Mouse (Mus musculus): ENCODE measurements around the gene Adam17. TPM values are rescaled to one million over a fixed set of nuclear protein-coding genes. Genes with fewer than 3 reads are reported as not detected.
A peak's percentile ranks its signal among the peaks of the same experiment; 100 is the strongest.
"Not testable (repeated sequence)": the region's sequence is repeated elsewhere in the genome, so short reads cannot be mapped to it uniquely, and the experiment has no call there.

Adam17 gene
- 17.3 and 17.5 TPM in 2 replicates for polyA plus RNA-seq (2015; fragmentation: Nextera tagmentation; extraction: Ambion mirVana)

DNA sequence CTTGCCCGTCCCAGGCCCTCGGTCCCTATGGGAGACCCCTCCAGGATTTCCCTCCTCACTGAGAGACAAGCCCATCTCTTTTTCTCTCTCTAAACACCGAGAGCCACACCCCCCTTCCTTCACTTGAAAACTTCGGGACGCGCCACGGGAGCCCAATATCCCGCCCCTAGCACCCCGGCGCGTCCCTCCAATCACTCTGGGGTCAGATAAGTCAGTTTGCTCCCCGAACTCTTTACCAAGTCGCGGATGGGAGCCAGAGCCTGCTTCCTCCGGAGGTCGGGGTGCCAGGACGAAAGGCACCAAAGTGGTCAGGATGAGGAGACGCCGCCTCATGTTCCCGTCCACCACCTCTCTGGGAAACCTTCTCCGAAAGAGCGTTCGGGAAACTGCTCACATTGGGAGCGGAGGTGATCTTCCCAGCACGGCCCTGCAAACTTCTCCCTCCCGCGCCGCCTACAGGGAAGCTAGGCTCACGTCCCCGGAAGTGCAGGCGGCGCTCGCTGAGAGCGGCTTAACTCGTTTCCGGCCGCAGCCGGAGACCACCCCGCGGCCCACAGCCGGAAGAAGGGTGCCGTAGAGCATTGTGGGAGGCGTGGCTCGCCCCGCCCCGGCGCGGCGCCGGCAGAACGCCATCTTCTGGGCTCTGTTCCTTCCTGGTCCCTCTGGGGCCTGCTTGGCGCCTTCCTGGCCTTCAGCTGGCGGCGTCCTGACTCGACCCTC lies at the start of gene Adam17:
TSS of gene Adam17 (minus strand) at position 533 of the 720 bp plus-strand sequence.
- Histone ChIP-seq H3K27ac (peak within 1 kb of the TSS; percentile 94), H3K4me3 (peak within 1 kb of the TSS; percentile 78), H3K27me3 (replicated peaks) (no peaks in the 10 kb centered on the region), H3K4me1 (peaks cover 19% of the 10 kb centered on the region), H3K36me3 (replicated peaks) (no peaks in the 10 kb centered on the region), H3K9ac (peak within 1 kb of the TSS; percentile 90), H3K4me2 (peak within 1 kb of the TSS; percentile 66), H3K9me3 (no peaks in the 10 kb centered on the region)
- peak; percentile 98 for ATAC-seq (replicated peaks)
- under 1% methylated on average over 55 of the region's 55 CpGs for WGBS

DNA sequence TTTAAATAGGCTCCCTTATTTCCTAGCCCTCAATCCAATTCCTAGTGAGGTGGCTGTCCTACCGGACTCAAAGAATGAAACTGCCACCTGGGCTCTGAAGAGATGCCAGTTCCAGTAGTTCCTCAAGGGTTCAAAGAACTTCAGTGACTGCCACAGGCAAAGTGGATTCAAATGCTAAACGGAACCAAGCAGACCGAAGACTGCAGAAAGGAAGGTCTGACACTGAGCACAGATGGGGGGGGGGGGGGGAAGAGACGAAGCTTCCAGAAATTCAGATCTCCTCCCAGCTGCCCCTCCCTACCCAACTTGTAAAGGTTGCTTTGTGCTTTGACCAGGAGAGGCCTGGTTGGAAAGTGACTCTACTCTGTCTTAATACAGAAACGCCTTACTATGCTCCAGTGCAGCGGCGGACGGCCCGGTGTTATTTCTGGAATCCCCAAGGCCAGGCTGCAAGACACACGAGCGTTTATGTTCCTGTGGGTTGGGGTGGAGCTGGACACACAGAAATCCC lies 45.2 kb upstream of the Adam17 start:
- Histone ChIP-seq H3K27me3 (replicated peaks) (no peaks in the 10 kb centered on the region), H3K4me2 (peak overlapping the region; percentile 49), H3K36me3 (replicated peaks) (peaks cover 8% of the 10 kb centered on the region), H3K4me1 (peaks cover 27% of the 10 kb centered on the region), H3K27ac (peak overlapping the region; percentile 99), H3K9ac (peak overlapping the region; percentile 74), H3K9me3 (no peaks in the 10 kb centered on the region), H3K4me3 (peak overlapping the region; percentile 76)
- 27% methylated on average over 11 of the region's 11 CpGs for WGBS
- no peak for ATAC-seq (replicated peaks)

DNA sequence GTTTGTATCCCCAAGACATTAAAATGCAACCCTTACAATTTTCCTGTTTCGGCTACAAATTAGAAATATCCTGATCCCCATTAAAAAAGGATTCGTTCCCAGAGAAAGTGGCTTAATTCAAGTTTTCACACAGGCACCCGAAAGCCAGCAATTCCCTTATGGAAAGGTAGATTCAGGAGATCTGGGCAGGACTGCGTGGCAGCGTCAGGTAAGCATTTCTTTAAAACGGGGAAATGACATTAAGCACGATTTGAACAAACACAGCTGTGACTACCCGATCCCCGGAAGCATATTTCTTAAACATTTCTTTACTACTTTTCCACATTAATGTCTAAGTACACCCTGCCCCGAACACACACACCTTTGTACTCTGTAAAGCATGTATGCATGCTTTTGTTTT lies 44.7 kb upstream of the Adam17 start:
- 5% methylated on average over 10 of the region's 10 CpGs for WGBS
- Histone ChIP-seq H3K4me2 (peak overlapping the region; percentile 49), H3K4me1 (peaks cover 27% of the 10 kb centered on the region), H3K9me3 (no peaks in the 10 kb centered on the region), H3K27ac (peak overlapping the region; percentile 99), H3K27me3 (replicated peaks) (no peaks in the 10 kb centered on the region), H3K9ac (peak overlapping the region; percentile 74), H3K36me3 (replicated peaks) (peaks cover 13% of the 10 kb centered on the region), H3K4me3 (peak overlapping the region; percentile 76)
- ATAC-seq (replicated peaks): no peak

DNA sequence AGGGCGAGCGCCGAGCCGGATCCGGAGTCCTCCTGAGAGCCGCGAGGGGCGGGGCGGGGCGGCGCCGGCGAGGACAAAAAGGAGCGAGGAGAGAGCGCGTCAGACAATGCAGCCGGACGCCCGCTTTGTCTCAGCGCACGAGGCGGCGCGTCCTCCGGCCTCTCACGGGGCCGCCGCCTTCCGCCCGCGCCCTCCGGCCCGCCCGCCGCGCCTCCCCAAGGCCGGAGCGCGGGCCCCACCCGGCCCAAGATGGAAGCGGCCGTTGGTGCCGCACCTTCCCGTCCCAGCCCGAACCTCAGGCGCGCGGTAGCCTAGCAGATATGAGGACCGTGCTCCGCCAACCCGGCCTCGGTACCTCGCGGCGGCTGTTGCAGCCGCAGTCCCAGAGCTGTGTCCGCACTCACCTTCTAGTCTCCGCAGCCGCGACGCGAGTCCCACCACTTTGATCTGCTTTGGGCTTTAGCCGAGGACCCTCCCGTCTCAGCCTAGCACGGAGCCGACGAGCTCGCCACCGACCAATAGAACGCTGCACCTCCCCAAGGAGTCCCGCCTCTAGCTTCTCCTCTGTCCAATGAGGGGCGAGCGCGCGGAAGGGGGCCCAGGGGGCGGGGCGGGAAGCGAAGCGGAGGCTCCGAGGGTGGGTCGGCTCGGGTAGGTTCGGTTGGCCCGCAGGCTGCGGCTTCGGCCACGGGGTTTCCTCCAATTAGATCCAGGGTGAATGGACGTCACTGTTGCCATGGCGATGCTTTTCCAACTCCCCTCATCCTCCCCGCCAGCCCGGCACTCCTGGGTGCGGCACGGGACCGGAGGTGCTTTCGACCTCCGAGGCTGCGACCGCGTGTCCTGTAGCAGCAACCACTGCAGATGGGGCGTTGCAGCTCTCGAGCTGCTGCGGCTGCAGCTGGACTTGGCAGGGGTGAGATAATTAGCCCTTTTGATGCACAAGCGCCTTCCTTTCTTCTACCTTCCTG lies 44.0 kb upstream of the Adam17 start, which contains the start of gene Ywhaq:
TSS of gene Ywhaq (minus strand) at position 538 of the 971 bp plus-strand sequence.
- peak within 1 kb of the TSS; percentile 99 for H3K27ac ChIP-seq
- H3K9ac ChIP-seq: peak within 1 kb of the TSS; percentile 94
- peaks cover 20% of the 10 kb centered on the region for H3K36me3 ChIP-seq (replicated peaks)
- peak within 1 kb of the TSS; percentile 76 for H3K4me3 ChIP-seq
- peak within 1 kb of the TSS; percentile 72 for H3K4me2 ChIP-seq
- WGBS: under 1% methylated on average over 100 of the region's 103 CpGs
- ATAC-seq (replicated peaks): peak; percentile 99
- no peaks in the 10 kb centered on the region for H3K27me3 ChIP-seq (replicated peaks)
- no peaks in the 10 kb centered on the region for H3K9me3 ChIP-seq
- H3K4me1 ChIP-seq: peaks cover 27% of the 10 kb centered on the region

DNA sequence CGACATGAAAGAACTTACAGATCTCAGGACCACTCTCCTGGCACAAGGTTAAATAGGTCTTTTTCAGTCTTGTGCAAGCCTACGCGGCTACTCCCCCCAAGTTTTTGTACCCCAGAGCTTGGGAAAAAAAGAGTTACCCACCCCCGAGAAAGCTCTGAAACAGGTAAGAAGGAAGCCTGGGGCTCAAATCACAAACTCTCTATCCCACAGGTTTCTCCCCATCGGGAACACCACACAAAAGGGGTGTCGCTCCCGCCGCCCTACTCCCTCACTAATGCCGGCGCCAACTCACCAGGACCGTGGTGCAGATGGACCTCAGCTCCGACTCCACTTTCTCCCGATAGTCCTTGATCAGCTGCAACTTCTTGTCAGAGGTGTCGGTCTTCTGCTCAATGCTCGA lies 43.1 kb upstream of the Adam17 start:
- peaks cover 27% of the 10 kb centered on the region for H3K36me3 ChIP-seq (replicated peaks)
- ATAC-seq (replicated peaks): no peak
- peak overlapping the region; percentile 72 for H3K4me2 ChIP-seq
- H3K4me3 ChIP-seq: peak overlapping the region; percentile 76
- H3K27me3 ChIP-seq (replicated peaks): no peaks in the 10 kb centered on the region
- peak overlapping the region; percentile 69 for H3K27ac ChIP-seq
- peak overlapping the region; percentile 63 for H3K9ac ChIP-seq
- H3K4me1 ChIP-seq: peaks cover 27% of the 10 kb centered on the region
- WGBS: 0% methylated on average over 15 of the region's 15 CpGs
- H3K9me3 ChIP-seq: no peaks in the 10 kb centered on the region; the same call in 1 of the 2 replicates

DNA sequence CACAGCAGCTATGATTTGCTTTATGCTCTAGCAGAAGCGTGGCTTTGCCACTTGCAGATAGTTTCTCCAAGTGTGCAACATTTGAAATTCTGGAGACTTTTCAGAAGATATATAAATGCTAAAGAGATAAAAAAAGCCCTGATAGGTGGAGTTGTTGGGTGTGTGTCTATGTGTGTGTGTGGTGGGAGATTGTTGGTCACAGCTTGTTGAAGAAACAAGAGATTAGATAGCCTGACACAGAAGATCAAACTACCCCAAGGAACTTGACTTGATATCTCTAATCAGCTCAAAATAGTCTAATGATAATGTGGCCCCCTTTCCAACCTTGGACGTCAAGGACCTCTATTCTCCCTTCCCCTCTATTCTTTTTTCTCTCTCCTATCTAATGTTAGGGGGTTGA lies 37.2 kb upstream of the Adam17 start:
- 89% methylated on average over 2 of the region's 2 CpGs for WGBS
- Histone ChIP-seq H3K27ac (no peak overlapping the region), H3K36me3 (replicated peaks) (peaks cover 62% of the 10 kb centered on the region), H3K9me3 (peaks cover 3% of the 10 kb centered on the region; the same call in 1 of the 2 replicates), H3K9ac (no peak overlapping the region), H3K27me3 (replicated peaks) (no peaks in the 10 kb centered on the region), H3K4me2 (no peak overlapping the region), H3K4me1 (peaks cover 16% of the 10 kb centered on the region), H3K4me3 (no peak overlapping the region)
- ATAC-seq (replicated peaks): no peak

DNA sequence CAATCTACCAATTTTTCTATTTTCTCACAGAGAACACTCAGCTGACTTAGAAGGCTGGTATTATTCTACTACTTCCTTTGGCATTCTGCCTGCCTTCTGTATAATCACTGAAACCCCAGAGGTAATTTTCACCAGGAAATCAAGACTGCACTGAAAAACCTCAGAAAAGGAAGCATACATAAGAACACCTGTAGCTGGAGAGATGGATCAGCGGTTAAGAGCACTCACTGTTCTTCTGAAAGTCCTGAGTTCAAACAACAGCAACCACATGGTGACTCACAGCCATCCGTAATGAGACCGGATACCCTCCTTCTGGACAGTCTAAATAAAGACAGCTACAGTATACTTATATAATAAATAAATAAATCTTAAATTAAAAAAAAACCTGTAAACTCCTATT lies 36.2 kb upstream of the Adam17 start:
- H3K4me1 ChIP-seq: peaks cover 7% of the 10 kb centered on the region; the same call in 1 of the 2 replicates
- no peak overlapping the region for H3K27ac ChIP-seq
- peaks cover 58% of the 10 kb centered on the region for H3K36me3 ChIP-seq (replicated peaks)
- no peak overlapping the region for H3K9ac ChIP-seq
- no peak overlapping the region for H3K4me3 ChIP-seq
- ATAC-seq (replicated peaks): no peak
- H3K9me3 ChIP-seq: peaks cover 3% of the 10 kb centered on the region; the same call in 1 of the 2 replicates
- 97% methylated on average over 3 of the region's 3 CpGs for WGBS
- no peaks in the 10 kb centered on the region for H3K27me3 ChIP-seq (replicated peaks)
- H3K4me2 ChIP-seq: no peak overlapping the region

DNA sequence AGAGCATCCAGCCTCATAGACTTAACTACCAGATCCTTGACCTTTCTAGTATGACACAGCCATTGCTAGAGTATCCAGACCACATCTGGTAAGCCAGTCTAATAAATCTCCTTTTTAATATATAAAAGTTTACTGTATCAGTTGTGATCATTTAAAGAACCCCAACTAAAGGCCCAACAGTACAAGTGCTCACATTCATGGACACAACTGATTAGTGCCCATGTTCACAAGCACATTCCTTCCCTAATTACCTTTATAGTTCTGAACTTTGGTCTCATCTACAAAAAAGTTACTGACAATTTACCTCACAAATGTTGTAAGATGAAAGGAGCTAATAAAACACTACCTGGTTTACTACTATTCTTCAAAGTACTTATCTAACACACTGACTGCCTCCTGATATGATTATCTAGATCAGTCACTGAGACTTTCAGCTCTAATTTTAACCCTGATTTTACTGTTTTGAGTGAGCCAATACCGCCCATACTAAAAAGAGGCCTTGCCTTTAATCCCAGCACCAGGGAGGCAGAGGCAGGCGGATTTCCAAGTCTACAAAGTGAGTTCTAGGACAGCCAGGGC lies 35.4 kb upstream of the Adam17 start:
- 97% methylated on average over 2 of the region's 2 CpGs for WGBS
- no peaks in the 10 kb centered on the region for H3K27me3 ChIP-seq (replicated peaks)
- H3K36me3 ChIP-seq (replicated peaks): peaks cover 56% of the 10 kb centered on the region
- no peak for ATAC-seq (replicated peaks)
- H3K4me1 ChIP-seq: peaks cover under 1% of the 10 kb centered on the region; the same call in 1 of the 2 replicates
- no peak overlapping the region for H3K9ac ChIP-seq
- H3K9me3 ChIP-seq: peaks cover 3% of the 10 kb centered on the region; the same call in 1 of the 2 replicates
- H3K27ac ChIP-seq: no peak overlapping the region
- H3K4me2 ChIP-seq: no peak overlapping the region
- H3K4me3 ChIP-seq: no peak overlapping the region

DNA sequence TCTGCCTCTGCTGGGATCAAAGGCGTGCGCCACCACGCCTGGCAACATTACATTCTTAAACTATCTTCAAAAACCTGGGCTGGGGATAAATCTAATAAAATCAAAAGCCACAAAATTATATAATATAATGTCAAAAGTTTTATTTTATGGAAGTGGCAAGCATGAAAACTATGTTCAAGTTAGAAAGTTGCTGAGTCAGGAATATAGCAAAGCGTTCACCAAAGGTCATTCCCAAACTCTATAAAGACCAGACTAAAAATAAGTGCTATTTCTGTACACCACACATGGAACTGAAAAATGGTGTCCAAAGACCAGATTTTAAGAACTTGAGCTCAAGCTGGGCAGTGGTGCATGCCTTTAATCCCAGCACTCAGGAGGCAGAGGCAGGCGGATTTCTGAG lies 29.3 kb upstream of the Adam17 start:
- Histone ChIP-seq H3K27ac (no peak overlapping the region), H3K4me2 (no peak overlapping the region), H3K9ac (no peak overlapping the region), H3K4me1 (no peaks in the 10 kb centered on the region), H3K27me3 (replicated peaks) (no peaks in the 10 kb centered on the region), H3K36me3 (replicated peaks) (peaks cover 10% of the 10 kb centered on the region), H3K9me3 (no peaks in the 10 kb centered on the region), H3K4me3 (no peak overlapping the region)
- no peak for ATAC-seq (replicated peaks)
- 99% methylated on average over 5 of the region's 5 CpGs for WGBS

DNA sequence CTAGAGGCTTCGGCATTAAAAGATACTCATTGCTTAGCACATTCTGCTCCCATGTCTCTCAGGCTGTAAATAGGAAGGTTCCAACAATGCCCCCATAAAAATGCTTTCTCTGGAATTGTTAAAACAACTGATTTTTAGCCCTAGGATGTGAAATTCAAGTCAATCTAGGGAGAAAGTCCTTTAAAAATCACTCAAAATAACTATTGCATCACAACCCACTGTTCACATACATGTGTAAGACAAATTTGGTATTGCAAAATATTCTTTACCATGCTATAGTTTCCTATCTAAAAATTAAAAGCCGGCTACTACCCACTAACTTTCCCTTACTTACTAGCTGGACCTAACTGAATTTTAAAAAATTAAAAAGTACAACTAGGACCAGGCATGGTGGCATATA lies 12.8 kb upstream of the Adam17 start:
- H3K4me3 ChIP-seq: no peak overlapping the region
- WGBS: over 99% methylated on average over 2 of the region's 2 CpGs
- H3K36me3 ChIP-seq (replicated peaks): peaks cover 22% of the 10 kb centered on the region
- H3K9me3 ChIP-seq: no peaks in the 10 kb centered on the region
- H3K9ac ChIP-seq: no peak overlapping the region
- no peaks in the 10 kb centered on the region for H3K4me1 ChIP-seq
- no peak overlapping the region for H3K27ac ChIP-seq
- ATAC-seq (replicated peaks): no peak
- no peaks in the 10 kb centered on the region for H3K27me3 ChIP-seq (replicated peaks)
- H3K4me2 ChIP-seq: no peak overlapping the region

DNA sequence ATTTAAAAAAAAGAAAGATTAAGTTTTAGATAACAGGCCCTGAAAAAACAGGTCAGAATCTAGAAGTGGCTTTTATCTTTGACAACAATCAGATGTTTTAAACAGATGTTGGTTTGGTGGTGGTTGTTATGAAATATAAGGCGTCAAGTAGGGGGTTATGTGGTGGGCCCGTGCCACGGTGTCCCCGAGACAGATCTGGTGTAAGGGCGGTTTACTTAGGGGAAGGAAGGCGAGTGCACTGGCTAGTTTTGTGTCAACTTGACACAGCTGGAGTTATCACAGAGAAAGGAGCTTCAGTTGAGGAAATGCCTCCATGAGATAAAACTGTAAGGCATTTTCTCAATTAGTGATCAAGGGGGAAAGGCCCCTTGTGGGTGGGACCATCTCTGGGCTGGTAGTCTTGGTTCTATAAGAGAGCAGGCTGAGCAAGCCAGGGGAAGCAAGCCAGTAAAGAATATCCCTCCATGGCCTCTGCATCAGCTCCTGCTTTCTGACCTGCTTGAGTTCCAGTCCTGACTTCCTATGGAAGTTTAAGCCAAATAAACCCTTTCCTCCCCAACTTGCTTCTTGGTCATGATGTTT lies 5.4 kb upstream of the Adam17 start:
- H3K4me3 ChIP-seq; H3K27me3 ChIP-seq (replicated peaks); H3K9me3 ChIP-seq; ATAC-seq (replicated peaks); H3K9ac ChIP-seq; H3K36me3 ChIP-seq (replicated peaks); H3K27ac ChIP-seq; H3K4me2 ChIP-seq; H3K4me1 ChIP-seq: not testable (repeated sequence)
- 90% methylated on average over 6 of the region's 6 CpGs for WGBS
